In the genomic region with DNA sequence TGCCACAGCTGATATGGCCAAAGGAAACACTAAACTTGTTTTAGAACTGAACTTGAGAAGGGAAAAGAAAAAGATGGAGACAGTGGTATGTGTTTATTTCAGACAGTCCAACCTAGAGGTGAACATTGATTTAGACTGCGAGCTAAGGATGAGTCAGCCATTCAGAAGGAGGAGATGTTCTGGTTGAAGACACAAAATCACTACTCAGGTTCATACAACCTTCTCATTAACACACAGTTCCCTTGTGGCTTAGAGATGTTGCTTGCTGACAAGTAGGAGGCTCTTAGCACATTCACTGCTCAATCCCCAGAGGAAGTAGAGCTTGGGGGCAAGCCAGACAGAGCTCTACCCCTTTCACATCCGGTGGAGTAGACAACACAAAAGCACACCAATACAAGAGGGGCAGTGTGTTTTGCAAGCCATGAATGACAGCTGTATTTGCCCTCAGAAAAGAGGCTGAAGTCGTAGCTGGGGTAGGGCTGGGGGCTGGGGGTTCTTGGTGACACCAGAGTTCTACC, we compare ENCODE assay signal across 24 mouse cellular contexts. TPM values are rescaled to one million over a fixed set of nuclear protein-coding genes. Genes with fewer than 3 reads are reported as not detected.
DNase-seq lines count a peak whose midpoint lies in the region; ATAC-seq lines count a peak whose summit lies in the region.
"Had no signal": no experiment of that assay in that cellular context is flagged by ENCODE, and none has a peak within 500 bp of the region (broad histone marks: within the 10 kb centered on the region; RNA-seq: fewer than 3 reads in every experiment).

No protein-coding gene starts in this region.

- H3K27me3 ChIP-seq in hindbrain, embryonic 16.5 days (replicated peaks; ENCODE audit: control insufficient read depth, insufficient read depth, low read length) = no peaks in the 10 kb centered on the region
- H3K27me3 ChIP-seq: forebrain, embryonic 12.5 days; heart, embryonic 15.5 days; limb, embryonic 15.5 days; midbrain, embryonic 15.5 days had no signal

- no peaks in the 10 kb centered on the region; the same call in 1 of the 2 replicates for H3K4me1 ChIP-seq in hindbrain, embryonic 16.5 days (ENCODE audit: control insufficient read depth, insufficient read depth, low read depth, low read length)
- H3K4me1 ChIP-seq: heart, embryonic 15.5 days had no signal

- H3K4me2 ChIP-seq in hindbrain, embryonic 16.5 days (ENCODE audit: low read length) = no peak overlapping the region
- H3K4me2 ChIP-seq: forebrain, embryonic 12.5 days; heart, embryonic 15.5 days; hindbrain, embryonic 14.5 days; limb, embryonic 15.5 days; lung, embryonic 14.5 days; midbrain, embryonic 15.5 days had no signal

- H3K9me3 ChIP-seq in hindbrain, embryonic 16.5 days (ENCODE audit: control insufficient read depth, low read length) = no peaks in the 10 kb centered on the region
- H3K9me3 ChIP-seq: forebrain, embryonic 12.5 days; heart, embryonic 15.5 days; limb, embryonic 15.5 days; midbrain, embryonic 15.5 days had no signal

- H3K4me3 ChIP-seq in hindbrain, embryonic 16.5 days (ENCODE audit: low read length) = no peak overlapping the region
- H3K4me3 ChIP-seq: forebrain, embryonic 12.5 days; heart, embryonic 15.5 days; left cerebral cortex, adult 2 months; limb, embryonic 15.5 days; midbrain, embryonic 15.5 days had no signal

- no peak overlapping the region for H3K27ac ChIP-seq in hindbrain, embryonic 16.5 days (ENCODE audit: low read depth, low read length)
- H3K27ac ChIP-seq: forebrain, embryonic 12.5 days; heart, embryonic 15.5 days; hindbrain, embryonic 14.5 days; left cerebral cortex, adult 2 months; limb, embryonic 15.5 days; liver, embryonic 14.5 days; midbrain, embryonic 15.5 days had no signal

- 80% methylated on average over 3 of the region's 3 CpGs for WGBS in hindbrain, embryonic 16.5 days

- H3K9ac ChIP-seq in hindbrain, embryonic 16.5 days (ENCODE audit: low read depth, low read length) = no peak overlapping the region
- H3K9ac ChIP-seq: forebrain, embryonic 12.5 days; heart, embryonic 15.5 days; hindbrain, embryonic 14.5 days; limb, embryonic 15.5 days; liver, embryonic 14.5 days; lung, embryonic 14.5 days; midbrain, embryonic 15.5 days had no signal

- no peaks in the 10 kb centered on the region for H3K36me3 ChIP-seq in hindbrain, embryonic 16.5 days (ENCODE audit: control insufficient read depth, insufficient read depth, low read length)
- H3K36me3 ChIP-seq: forebrain, embryonic 12.5 days; heart, embryonic 15.5 days; limb, embryonic 15.5 days; midbrain, embryonic 15.5 days had no signal

- DNase-seq in thymus, postnatal 25 days = peak; percentile 12
- no peak for DNase-seq in thymus, postnatal 4 days
- no peak for DNase-seq in adrenal gland, postnatal 25 days
- no peak for DNase-seq in cerebellum, postnatal 10 days
- no peak for DNase-seq in natural killer cell, adult 2 months (ENCODE audit: low spot score in 2 of 2)
- DNase-seq: adrenal gland, postnatal 10 days; cerebellum, adult 8-10 months; heart, postnatal 36 days; kidney, postnatal 4 days; left cerebral cortex, postnatal 4 days; lung, embryonic 14.5 days; lung, postnatal 36 days; right cerebral cortex, postnatal 14 days had no signal

- ATAC-seq in activated CD4-positive, CD25-positive, alpha-beta regulatory T cell, adult 4 months = peak; percentile 72
- peak; percentile 66 for ATAC-seq in megakaryocyte, adult 5-6 weeks (ENCODE audit: poor library complexity, severe bottlenecking)
- ATAC-seq in hindbrain, embryonic 16.5 days = no peak
- ATAC-seq: intestine, embryonic 16.5 days; midbrain, embryonic 15.5 days had no signal

RNA-seq across cellular contexts. Expression of gene Stx16, which starts 6.5 kb away (rescaled TPM):
- 10 to 100 TPM; 14.1 to 16.0 TPM for polyA plus RNA-seq in activated CD4-positive, CD25-positive, alpha-beta regulatory T cell, adult 4 months (2017; shearing (Covaris generic))
- total RNA-seq in megakaryocyte, adult 5-6 weeks (2015) = 28.8 and 33.8 TPM in 2 replicates
- 30.4 and 31.0 TPM in 2 replicates for total RNA-seq in megakaryocyte, adult 5-6 weeks (2017)
- polyA plus RNA-seq in hindbrain, embryonic 16.5 days (2015; fragmentation: Nextera tagmentation; extraction: Ambion mirVana) = 11.2 and 12.1 TPM in 2 replicates
- 41.6 and 63.8 TPM in 2 replicates for total RNA-seq in adrenal gland, postnatal 25 days (2021)

RNA-seq across cellular contexts. Expression of gene Npepl1, which starts 40.6 kb away (rescaled TPM):
- polyA plus RNA-seq in activated CD4-positive, CD25-positive, alpha-beta regulatory T cell, adult 4 months (2017; shearing (Covaris generic)) = 10 to 100 TPM; 18.9 to 20.9 TPM
- total RNA-seq in megakaryocyte, adult 5-6 weeks (2015) = 21.3 and 23.1 TPM in 2 replicates
- total RNA-seq in megakaryocyte, adult 5-6 weeks (2017) = 16.7 and 17.0 TPM in 2 replicates
- 15.2 and 18.1 TPM in 2 replicates for polyA plus RNA-seq in hindbrain, embryonic 16.5 days (2015; fragmentation: Nextera tagmentation; extraction: Ambion mirVana)
- total RNA-seq in adrenal gland, postnatal 25 days (2021) = 65.3 and 71.0 TPM in 2 replicates
